Mouse (Mus musculus): ENCODE results near the gene Olfr1175-ps. TPM values are rescaled to one million over a fixed set of nuclear protein-coding genes. Genes with fewer than 3 reads are reported as not detected.

Olfr1175-ps gene
- polyA plus RNA-seq (2014; fragmentation: Nextera tagmentation; extraction: Ambion mirVana): not detected in 2 replicates

DNA sequence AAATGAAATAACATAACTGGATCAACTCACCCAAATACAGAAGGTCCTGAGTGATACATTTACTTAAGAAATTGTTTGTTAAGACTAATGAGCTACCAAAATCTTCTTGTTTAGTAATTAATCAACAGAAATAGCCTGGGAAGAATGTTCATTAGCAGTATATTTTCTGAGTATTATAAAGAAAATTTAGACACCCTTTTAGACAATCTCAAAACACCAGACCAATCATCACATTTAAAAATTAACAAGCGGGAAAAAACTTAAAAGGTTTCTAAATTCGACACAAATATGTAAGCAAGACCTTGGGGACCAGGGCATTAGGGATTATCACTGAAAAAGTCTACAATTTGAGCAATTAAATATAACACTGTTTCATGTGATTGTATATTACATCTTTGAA is at the start of gene Olfr1175-ps:
Gene Olfr1175-ps, minus strand, starts transcription at position 101 of the 400 bp plus-strand sequence.
- H3K4me2 ChIP-seq (ENCODE audit: low read depth, low read length): no peak within 1 kb of the TSS
- H3K9me3 ChIP-seq (ENCODE audit: control insufficient read depth, low read length): no peaks in the 10 kb centered on the region
- H3K27me3 ChIP-seq (ENCODE audit: control insufficient read depth, insufficient read depth, low read length): no peaks in the 10 kb centered on the region
- no peak for ATAC-seq (ENCODE audit: low read depth)
- H3K9ac ChIP-seq (replicated peaks; ENCODE audit: low read depth, low read length): no peak within 1 kb of the TSS
- H3K36me3 ChIP-seq (ENCODE audit: control insufficient read depth, insufficient read depth, low read length): no peaks in the 10 kb centered on the region
- WGBS: 89% methylated on average over 2 of the region's 2 CpGs
- no peak within 1 kb of the TSS for H3K4me3 ChIP-seq (ENCODE audit: low read depth, low read length)
- no peak within 1 kb of the TSS for H3K27ac ChIP-seq (ENCODE audit: low read depth, low read length)
- H3K4me1 ChIP-seq (ENCODE audit: control insufficient read depth, insufficient read depth, low read length): no peaks in the 10 kb centered on the region

GRCm38 (mm10) chr2:88356304-88356703 is 29.3 kb upstream of the Olfr1175-ps start:
- Histone ChIP-seq H3K9me3 (ENCODE audit: control insufficient read depth, low read length) (no peaks in the 10 kb centered on the region), H3K4me1 (ENCODE audit: control insufficient read depth, insufficient read depth, low read length) (no peaks in the 10 kb centered on the region), H3K4me2 (ENCODE audit: low read depth, low read length) (no peak overlapping the region), H3K36me3 (ENCODE audit: control insufficient read depth, insufficient read depth, low read length) (no peaks in the 10 kb centered on the region), H3K27ac (ENCODE audit: low read depth, low read length) (no peak overlapping the region), H3K4me3 (ENCODE audit: low read depth, low read length) (no peak overlapping the region), H3K27me3 (ENCODE audit: control insufficient read depth, insufficient read depth, low read length) (no peaks in the 10 kb centered on the region), H3K9ac (replicated peaks; ENCODE audit: low read depth, low read length) (no peak overlapping the region)
- under 1% methylated on average over 2 of the region's 2 CpGs for whole genome bisulfite sequencing
- ATAC-seq (ENCODE audit: low read depth): peak; percentile 54

DNA sequence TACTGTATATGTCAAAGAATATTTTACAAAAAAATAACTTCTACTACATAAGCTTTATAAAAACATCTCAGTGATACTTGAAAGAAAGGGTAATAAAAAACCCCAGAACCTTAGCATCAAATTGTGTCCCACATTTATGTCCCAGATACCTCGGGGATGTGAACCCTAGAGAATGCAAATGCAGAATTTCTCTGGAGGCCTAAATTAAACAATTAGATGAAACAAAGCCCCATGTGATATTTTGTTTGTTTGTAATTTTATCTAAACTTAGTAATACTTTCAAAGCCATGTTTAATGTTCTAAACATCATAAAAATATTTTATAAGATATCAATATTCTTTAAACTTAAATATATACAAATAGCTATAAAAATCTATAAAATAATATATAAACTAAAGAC is 19.4 kb upstream of the Olfr1175-ps start, which contains the start of gene Olfr1177-ps:
Gene Olfr1177-ps, minus strand, starts transcription at position 101 of the 400 bp plus-strand sequence.
- Histone ChIP-seq H3K4me3 (ENCODE audit: low read depth, low read length) (no peak within 1 kb of the TSS), H3K4me1 (ENCODE audit: control insufficient read depth, insufficient read depth, low read length) (no peaks in the 10 kb centered on the region), H3K4me2 (ENCODE audit: low read depth, low read length) (no peak within 1 kb of the TSS), H3K27ac (ENCODE audit: low read depth, low read length) (no peak within 1 kb of the TSS), H3K9me3 (ENCODE audit: control insufficient read depth, low read length) (no peaks in the 10 kb centered on the region), H3K9ac (replicated peaks; ENCODE audit: low read depth, low read length) (no peak within 1 kb of the TSS), H3K36me3 (ENCODE audit: control insufficient read depth, insufficient read depth, low read length) (no peaks in the 10 kb centered on the region), H3K27me3 (ENCODE audit: control insufficient read depth, insufficient read depth, low read length) (no peaks in the 10 kb centered on the region)
- 91% methylated on average over 1 of the region's 1 CpGs for WGBS
- no peak for ATAC-seq (ENCODE audit: low read depth)

DNA sequence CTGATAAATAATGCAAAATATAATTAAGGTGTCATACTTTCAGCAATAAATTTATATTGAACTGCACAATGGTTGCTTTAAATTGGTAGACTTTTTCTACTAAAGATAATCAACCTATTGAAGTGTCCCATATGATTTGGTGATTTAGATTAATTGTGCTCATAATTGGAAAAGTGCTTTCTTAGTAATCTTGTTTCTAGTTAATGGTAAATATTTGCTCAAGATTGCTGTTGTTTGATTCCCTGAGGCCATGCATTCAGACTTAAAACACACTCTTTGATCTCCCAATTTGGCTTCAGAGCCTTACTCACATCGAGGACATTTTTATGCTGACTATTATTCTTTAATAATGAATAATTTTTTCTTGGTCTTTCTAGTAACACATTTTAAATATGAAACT is 9.4 kb upstream of the Olfr1175-ps start, which contains the start of gene Olfr1176:
Gene Olfr1176, plus strand, starts transcription at position 301 of the 400 bp plus-strand sequence.
- 67% methylated on average over 1 of the region's 1 CpGs for WGBS
- H3K4me1 ChIP-seq (ENCODE audit: control insufficient read depth, insufficient read depth, low read length): no peaks in the 10 kb centered on the region
- no peaks in the 10 kb centered on the region for H3K36me3 ChIP-seq (ENCODE audit: control insufficient read depth, insufficient read depth, low read length)
- H3K4me2 ChIP-seq (ENCODE audit: low read depth, low read length): no peak within 1 kb of the TSS
- no peak for ATAC-seq (ENCODE audit: low read depth)
- no peaks in the 10 kb centered on the region for H3K9me3 ChIP-seq (ENCODE audit: control insufficient read depth, low read length)
- H3K9ac ChIP-seq (replicated peaks; ENCODE audit: low read depth, low read length): no peak within 1 kb of the TSS
- H3K27ac ChIP-seq (ENCODE audit: low read depth, low read length): no peak within 1 kb of the TSS
- H3K27me3 ChIP-seq (ENCODE audit: control insufficient read depth, insufficient read depth, low read length): no peaks in the 10 kb centered on the region
- no peak within 1 kb of the TSS for H3K4me3 ChIP-seq (ENCODE audit: low read depth, low read length)

- 94% methylated on average over 4 of the region's 4 CpGs for WGBS
- H3K27ac ChIP-seq (ENCODE audit: low read depth, low read length): no peak within 1 kb of the TSS
- H3K4me3 ChIP-seq (ENCODE audit: low read depth, low read length): no peak within 1 kb of the TSS
- ATAC-seq (ENCODE audit: low read depth): no peak
- no peak within 1 kb of the TSS for H3K4me2 ChIP-seq (ENCODE audit: low read depth, low read length)
- no peak within 1 kb of the TSS for H3K9ac ChIP-seq (replicated peaks; ENCODE audit: low read depth, low read length)
- no peaks in the 10 kb centered on the region for H3K4me1 ChIP-seq (ENCODE audit: control insufficient read depth, insufficient read depth, low read length)
- H3K9me3 ChIP-seq (ENCODE audit: control insufficient read depth, low read length): no peaks in the 10 kb centered on the region
- H3K36me3 ChIP-seq (ENCODE audit: control insufficient read depth, insufficient read depth, low read length): no peaks in the 10 kb centered on the region
- no peaks in the 10 kb centered on the region for H3K27me3 ChIP-seq (ENCODE audit: control insufficient read depth, insufficient read depth, low read length)
These were observed 12.0 kb downstream of the Olfr1175-ps start, which contains the start of gene Olfr1174-ps for GRCm38 (mm10) chr2:88315035-88315434. Olfr1174-ps (minus strand) TSS chr2:88315135.

DNA sequence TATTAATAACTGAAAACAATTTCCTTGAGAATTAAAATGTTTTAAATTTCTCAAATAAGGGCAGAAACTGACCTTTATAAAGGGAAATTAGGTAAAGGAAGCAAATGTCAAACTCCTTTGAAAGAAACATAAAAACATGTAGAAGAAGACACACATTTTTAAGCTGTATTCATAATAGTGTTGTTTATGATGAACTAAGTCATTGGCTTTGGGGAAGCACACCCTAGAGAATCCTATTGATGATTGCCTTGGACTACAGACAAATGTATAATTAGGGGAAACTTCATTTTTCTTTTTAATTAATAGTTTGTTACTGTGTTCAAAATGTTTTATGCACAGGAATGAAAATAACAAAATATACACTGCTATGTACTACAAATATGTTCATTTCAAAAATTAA is 47.2 kb downstream of the Olfr1175-ps start, which contains the start of gene Olfr1173:
Gene Olfr1173, minus strand, starts transcription at position 101 of the 400 bp plus-strand sequence.
- no peaks in the 10 kb centered on the region for H3K9me3 ChIP-seq (ENCODE audit: control insufficient read depth, low read length)
- no peak for ATAC-seq (ENCODE audit: low read depth)

More for the DNA sequence above, 47.2 kb downstream of the Olfr1175-ps start, which contains the start of gene Olfr1173:
- H3K4me1 ChIP-seq (ENCODE audit: control insufficient read depth, insufficient read depth, low read length): no peaks in the 10 kb centered on the region
- no peak within 1 kb of the TSS for H3K27ac ChIP-seq (ENCODE audit: low read depth, low read length)
- H3K9ac ChIP-seq (replicated peaks; ENCODE audit: low read depth, low read length): no peak within 1 kb of the TSS
- H3K27me3 ChIP-seq (ENCODE audit: control insufficient read depth, insufficient read depth, low read length): no peaks in the 10 kb centered on the region
- H3K36me3 ChIP-seq (ENCODE audit: control insufficient read depth, insufficient read depth, low read length): no peaks in the 10 kb centered on the region
- no peak within 1 kb of the TSS for H3K4me3 ChIP-seq (ENCODE audit: low read depth, low read length)
- H3K4me2 ChIP-seq (ENCODE audit: low read depth, low read length): no peak within 1 kb of the TSS

Other genes starting within 250 kb of the Olfr1175-ps start
- not detected in 2 replicates for gene Olfr1164, start 233.2 kb downstream of the Olfr1175-ps start, polyA plus RNA-seq (2014; fragmentation: Nextera tagmentation; extraction: Ambion mirVana)
- not detected in 2 replicates for gene Olfr1166, start 198.9 kb downstream of the Olfr1175-ps start, polyA plus RNA-seq (2014; fragmentation: Nextera tagmentation; extraction: Ambion mirVana)
- gene Olfr1167, start 172.0 kb downstream of the Olfr1175-ps start, polyA plus RNA-seq (2014; fragmentation: Nextera tagmentation; extraction: Ambion mirVana): not detected in 2 replicates
- gene Olfr1168, start 145.3 kb downstream of the Olfr1175-ps start, polyA plus RNA-seq (2014; fragmentation: Nextera tagmentation; extraction: Ambion mirVana): not detected in 2 replicates
- gene Olfr1170, start 98.9 kb downstream of the Olfr1175-ps start, polyA plus RNA-seq (2014; fragmentation: Nextera tagmentation; extraction: Ambion mirVana): not detected in 2 replicates
- not detected in 2 replicates for gene Olfr1173, start 47.3 kb downstream of the Olfr1175-ps start, polyA plus RNA-seq (2014; fragmentation: Nextera tagmentation; extraction: Ambion mirVana)
- not detected in 2 replicates for gene Olfr1174-ps, start 12.1 kb downstream of the Olfr1175-ps start, polyA plus RNA-seq (2014; fragmentation: Nextera tagmentation; extraction: Ambion mirVana)
- not detected in 2 replicates for gene Olfr1176, start 9.5 kb upstream of the Olfr1175-ps start, polyA plus RNA-seq (2014; fragmentation: Nextera tagmentation; extraction: Ambion mirVana)
- not detected in 2 replicates for gene Olfr1177-ps, start 19.3 kb upstream of the Olfr1175-ps start, polyA plus RNA-seq (2014; fragmentation: Nextera tagmentation; extraction: Ambion mirVana)
- gene Olfr1178, start 59.8 kb upstream of the Olfr1175-ps start, polyA plus RNA-seq (2014; fragmentation: Nextera tagmentation; extraction: Ambion mirVana): not detected in 2 replicates
- gene Olfr1179, start 79.2 kb upstream of the Olfr1175-ps start, polyA plus RNA-seq (2014; fragmentation: Nextera tagmentation; extraction: Ambion mirVana): not detected in 2 replicates
- gene Olfr1180, start 91.9 kb upstream of the Olfr1175-ps start, polyA plus RNA-seq (2014; fragmentation: Nextera tagmentation; extraction: Ambion mirVana): not detected in 2 replicates
- not detected in 2 replicates for gene Olfr1181, start 99.0 kb upstream of the Olfr1175-ps start, polyA plus RNA-seq (2014; fragmentation: Nextera tagmentation; extraction: Ambion mirVana)
- not detected in 2 replicates for gene Gm13757, start 121.9 kb upstream of the Olfr1175-ps start, polyA plus RNA-seq (2014; fragmentation: Nextera tagmentation; extraction: Ambion mirVana)
- not detected in 2 replicates for gene Olfr1183, start 127.7 kb upstream of the Olfr1175-ps start, polyA plus RNA-seq (2014; fragmentation: Nextera tagmentation; extraction: Ambion mirVana)
- gene Olfr1184, start 156.4 kb upstream of the Olfr1175-ps start, polyA plus RNA-seq (2014; fragmentation: Nextera tagmentation; extraction: Ambion mirVana): not detected in 2 replicates
- gene Olfr1185-ps1, start 166.1 kb upstream of the Olfr1175-ps start, polyA plus RNA-seq (2014; fragmentation: Nextera tagmentation; extraction: Ambion mirVana): not detected in 2 replicates
- not detected in 2 replicates for gene Olfr1186, start 191.3 kb upstream of the Olfr1175-ps start, polyA plus RNA-seq (2014; fragmentation: Nextera tagmentation; extraction: Ambion mirVana)
- gene Olfr1188, start 229.7 kb upstream of the Olfr1175-ps start, polyA plus RNA-seq (2014; fragmentation: Nextera tagmentation; extraction: Ambion mirVana): not detected in 2 replicates